Mouse (Mus musculus): ENCODE measurements at regions not wholly inside any gene's neighbourhood (a gene's known extent, or its start where the extent isn't known, plus 50 kb on each side); places are given as distances from the start of the nearest gene placed in this dataset.

- TF ChIP-seq CTCF (IDR thresholded peaks at IDR 0.05; ENCODE audit: extremely low read depth, insufficient read length, insufficient replicate concordance, low read depth, low read length) (no peak), POLR2A (IDR thresholded peaks at IDR 0.05; ENCODE audit: low read depth, low read length) (no peak)
Measured at GRCm38 (mm10) chr13:44212356-44212755, 427.8 kb downstream of the Cd83 start.

All from small intestine, adult 2 months (tissue).